Mouse (Mus musculus): Measurements from ENCODE around the gene Pde9a.

The Pde9a gene

GRCm38 (mm10) chr17:31511792-31512495, 125.9 kb downstream of the Pde9a start:
- peak; percentile 78 for DNase-seq (ENCODE audit: extremely low read depth, low read depth)

DNA sequence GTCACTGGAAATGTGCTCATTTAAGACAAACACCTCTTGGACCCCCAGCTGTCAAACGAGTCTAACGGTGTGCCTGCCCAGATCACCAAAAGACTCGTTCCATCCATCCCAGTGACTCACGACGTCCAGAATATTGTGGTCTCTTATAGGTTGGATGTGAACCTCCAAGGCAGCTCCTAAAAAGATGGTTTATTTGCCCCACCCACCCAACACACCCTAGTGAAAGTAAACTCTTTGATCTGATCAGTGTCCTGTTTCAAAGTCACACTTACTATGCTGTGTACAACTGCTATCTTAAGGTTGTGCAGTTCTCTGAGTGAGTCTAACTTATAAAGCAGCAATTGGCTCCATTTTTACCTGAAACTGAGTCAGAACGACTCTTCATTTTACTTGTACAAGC, 126.6 kb downstream of the Pde9a start:
- DNase-seq (ENCODE audit: extremely low read depth, low read depth): peak; percentile 9

- DNase-seq (ENCODE audit: extremely low read depth, low read depth): no peak
Observed at GRCm38 (mm10) chr17:31514696-31515095, 128.7 kb downstream of the Pde9a start.

DNA sequence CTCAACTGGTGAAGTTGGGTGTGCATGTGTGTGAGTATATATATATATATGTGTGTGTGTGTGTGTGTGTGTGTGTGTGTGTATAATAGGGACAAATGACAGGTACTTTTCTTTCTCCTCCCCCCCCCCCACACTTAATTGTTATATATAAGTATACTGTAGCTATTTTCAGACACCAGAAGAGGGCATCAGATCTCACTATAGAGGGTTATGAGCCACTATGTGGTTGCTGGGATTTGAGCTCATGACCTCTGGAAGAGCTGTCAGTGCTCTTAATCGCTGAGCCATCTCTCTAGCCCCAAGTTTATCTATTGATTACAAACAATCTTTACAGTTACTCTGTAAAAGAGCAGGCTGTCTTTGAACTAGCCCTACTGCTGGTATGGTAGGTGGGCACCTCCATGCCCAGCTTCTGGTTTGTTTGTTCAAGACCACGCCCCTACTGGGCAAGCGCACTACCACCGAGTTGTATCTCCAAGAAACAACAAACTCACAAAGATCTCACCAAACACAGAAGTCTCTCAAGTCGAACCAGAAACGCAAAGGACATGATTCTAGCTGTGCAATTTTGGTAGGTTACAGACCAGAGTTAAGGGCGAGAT, 133.4 kb downstream of the Pde9a start:
- DNase-seq (ENCODE audit: extremely low read depth, low read depth): peak; percentile 42

GRCm38 (mm10) chr17:31519946-31520838, 134.2 kb downstream of the Pde9a start, which contains the start of the genes Wdr4 and Ndufv3:
Wdr4 (minus strand) TSS chr17:31519980.
Ndufv3 (plus strand) TSS chr17:31520115.
- DNase-seq (ENCODE audit: extremely low read depth, low read depth): peak; percentile 92

DNA sequence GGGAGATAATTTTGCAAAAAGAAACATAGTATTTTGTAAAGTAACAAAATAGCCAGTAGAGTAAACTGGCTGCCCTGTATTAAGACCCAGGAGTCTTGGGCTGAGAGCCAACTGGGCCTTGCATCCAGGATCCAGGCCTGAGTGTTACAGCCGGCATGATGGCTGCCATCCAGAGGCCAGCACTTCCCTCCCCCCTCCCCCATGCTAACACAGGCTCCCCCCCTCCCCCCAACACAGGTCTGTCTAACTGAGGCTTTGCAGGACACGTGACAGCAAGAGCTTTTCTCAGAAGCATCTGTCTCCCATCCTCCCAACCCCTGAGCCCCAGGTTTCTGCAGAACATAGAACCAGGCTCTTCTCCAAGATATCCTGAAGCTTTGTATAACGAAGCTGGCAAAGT, 134.9 kb downstream of the Pde9a start:
- DNase-seq (ENCODE audit: extremely low read depth, low read depth): peak; percentile 16

DNA sequence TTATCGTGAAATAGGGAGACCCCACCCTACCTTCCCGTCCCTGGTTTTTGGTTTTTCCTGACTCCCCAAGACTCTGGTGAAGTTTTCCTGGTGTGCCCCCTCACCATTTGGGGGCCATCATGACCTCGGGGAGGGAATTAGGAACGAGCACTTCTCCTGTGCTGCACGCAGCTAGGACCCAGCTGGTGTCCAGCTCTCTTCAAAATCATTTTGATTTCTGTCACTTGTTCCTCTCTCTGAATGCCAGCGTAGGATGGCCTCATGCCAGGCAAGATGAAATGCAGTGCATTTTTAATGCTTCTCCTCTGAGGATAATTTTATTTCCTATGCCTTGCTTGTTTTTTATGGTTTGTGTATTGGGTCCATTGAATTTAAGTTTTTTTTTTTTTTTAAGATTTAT, 135.9 kb downstream of the Pde9a start:
- DNase-seq (ENCODE audit: extremely low read depth, low read depth): no peak

- DNase-seq (ENCODE audit: extremely low read depth, low read depth): no peak
Observed at GRCm38 (mm10) chr17:31525114-31525513, 139.1 kb downstream of the Pde9a start.

- no peak for DNase-seq (ENCODE audit: extremely low read depth, low read depth)
Observed at GRCm38 (mm10) chr17:31525816-31526215, 139.8 kb downstream of the Pde9a start.

Data from MEL-GATA-1-ER (cell line).